Mouse (Mus musculus) limb, embryonic 13.5 days (tissue): ENCODE results near the gene Usp2. TPM values are rescaled to one million over a fixed set of nuclear protein-coding genes. Genes with fewer than 3 reads are reported as not detected.

Source experiments
- ATAC-seq: fragments of 200-750 bp; cut with Nextera tagmentation; 2 replicates; pipeline ENCODE4 v1.8.0; 2017; ENCODE audit warnings: low read depth, moderate number of reproducible peaks, moderate TSS enrichment; ENCODE audit not compliant: low FRiP score
- H3K27ac ChIP-seq: fragments of 300-500 bp; sonication (generic); 2 replicates; pipeline ENCODE4 v1.5.1; 2015; ENCODE audit warnings: inconsistent platforms, mild to moderate bottlenecking, moderate library complexity
- H3K27me3 ChIP-seq: fragments of 300-500 bp; sonication (generic); 2 replicates; pipeline ENCODE4 v1.6.1; 2015; ENCODE audit warnings: mild to moderate bottlenecking, inconsistent platforms
- H3K36me3 ChIP-seq: fragments of 300-500 bp; sonication (generic); 2 replicates; pipeline ENCODE4 v1.6.1; 2015; ENCODE audit warnings: inconsistent platforms, mild to moderate bottlenecking, moderate library complexity
- H3K4me1 ChIP-seq: fragments of 300-500 bp; sonication (generic); 2 replicates; pipeline ENCODE4 v1.6.1; 2015; ENCODE audit warnings: inconsistent platforms
- H3K4me2 ChIP-seq: fragments of 300-500 bp; sonication (generic); replicated peaks from 2 replicates; pipeline ENCODE4 v1.6.1; 2015; ENCODE audit warnings: inconsistent platforms, mild to moderate bottlenecking, moderate library complexity
- H3K4me3 ChIP-seq: fragments of 300-500 bp; sonication (generic); 2 replicates; pipeline ENCODE4 v1.5.1; 2015; ENCODE audit warnings: moderate library complexity, mild to moderate bottlenecking, inconsistent platforms
- H3K9ac ChIP-seq: fragments of 300-500 bp; sonication (generic); 2 replicates; pipeline ENCODE4 v1.6.1; 2015; ENCODE audit warnings: mild to moderate bottlenecking, inconsistent platforms
- H3K9me3 ChIP-seq: fragments of 300-500 bp; sonication (generic); 2 replicates; pipeline ENCODE4 v1.6.1; 2016; ENCODE audit warnings: inconsistent platforms
- WGBS: fragments of 180-500 bp; shearing (Covaris S2); methylation state at CpG from one replicate; pipeline ENCODE4 v1.1.7; 2015; 5-methylcytosine and 5-hydroxymethylcytosine counted together
- polyA plus RNA-seq: library from polyadenylated mRNA; unstranded; fragments of >200 nt; fragmentation: Nextera tagmentation; extraction: Ambion mirVana; gene quantifications from 2 replicates; pipeline ENCODE4 v1.2.1, GENCODE M21; 2015

Usp2 gene
- 14.6 and 14.7 TPM in 2 replicates for polyA plus RNA-seq

GRCm38 (mm10) chr9:44066785-44067225, at the start of gene Usp2:
TSS of gene Usp2 (plus strand) at chr9:44067021.
- under 1% methylated on average over 38 of the region's 38 CpGs for WGBS
- H3K4me3 ChIP-seq: peak within 1 kb of the TSS; percentile 57
- peaks cover 14% of the 10 kb centered on the region for H3K27me3 ChIP-seq
- peaks cover 27% of the 10 kb centered on the region for H3K4me1 ChIP-seq
- H3K9ac ChIP-seq: peak within 1 kb of the TSS; percentile 70
- H3K27ac ChIP-seq: no peak within 1 kb of the TSS
- peak; percentile 97 for ATAC-seq
- H3K9me3 ChIP-seq: no peaks in the 10 kb centered on the region
- H3K36me3 ChIP-seq: no peaks in the 10 kb centered on the region
- peak within 1 kb of the TSS; percentile 94 for H3K4me2 ChIP-seq

GRCm38 (mm10) chr9:44017846-44018245, 49.0 kb upstream of the Usp2 start:
- 78% methylated on average over 5 of the region's 5 CpGs for WGBS
- ATAC-seq: no peak

GRCm38 (mm10) chr9:44020001-44020400, 46.8 kb upstream of the Usp2 start:
- H3K9me3 ChIP-seq: no peaks in the 10 kb centered on the region

More at GRCm38 (mm10) chr9:44017846-44018245, 49.0 kb upstream of the Usp2 start:
- no peaks in the 10 kb centered on the region for H3K36me3 ChIP-seq
- no peaks in the 10 kb centered on the region for H3K27me3 ChIP-seq
- no peaks in the 10 kb centered on the region for H3K9me3 ChIP-seq
- H3K27ac ChIP-seq: no peak overlapping the region
- no peak overlapping the region for H3K9ac ChIP-seq
- no peak overlapping the region for H3K4me3 ChIP-seq
- H3K4me1 ChIP-seq: peaks cover 4% of the 10 kb centered on the region; the same call in 1 of the 2 replicates
- no peak overlapping the region for H3K4me2 ChIP-seq

GRCm38 (mm10) chr9:44022100-44022847, 44.5 kb upstream of the Usp2 start:
- 48% methylated on average over 8 of the region's 8 CpGs for WGBS
- Histone ChIP-seq H3K4me2 (no peak overlapping the region), H3K4me3 (no peak overlapping the region), H3K9me3 (no peaks in the 10 kb centered on the region), H3K27ac (no peak overlapping the region), H3K4me1 (peaks cover 4% of the 10 kb centered on the region; the same call in 1 of the 2 replicates), H3K36me3 (no peaks in the 10 kb centered on the region), H3K9ac (no peak overlapping the region), H3K27me3 (no peaks in the 10 kb centered on the region)
- ATAC-seq: no peak

More at GRCm38 (mm10) chr9:44020001-44020400, 46.8 kb upstream of the Usp2 start:
- Histone ChIP-seq H3K27ac (no peak overlapping the region), H3K36me3 (no peaks in the 10 kb centered on the region), H3K4me3 (no peak overlapping the region), H3K4me1 (peaks cover 4% of the 10 kb centered on the region; the same call in 1 of the 2 replicates), H3K9ac (no peak overlapping the region), H3K4me2 (no peak overlapping the region), H3K27me3 (no peaks in the 10 kb centered on the region)
- no peak for ATAC-seq
- WGBS: 76% methylated on average over 7 of the region's 7 CpGs

GRCm38 (mm10) chr9:44024096-44024495, 42.7 kb upstream of the Usp2 start:
- 74% methylated on average over 3 of the region's 3 CpGs for WGBS
- ATAC-seq: no peak
- Histone ChIP-seq H3K4me2 (no peak overlapping the region), H3K4me3 (no peak overlapping the region), H3K36me3 (no peaks in the 10 kb centered on the region), H3K27ac (no peak overlapping the region), H3K4me1 (peaks cover 4% of the 10 kb centered on the region; the same call in 1 of the 2 replicates), H3K9me3 (no peaks in the 10 kb centered on the region), H3K9ac (no peak overlapping the region), H3K27me3 (no peaks in the 10 kb centered on the region)

GRCm38 (mm10) chr9:44029580-44030236, 37.1 kb upstream of the Usp2 start:
- Histone ChIP-seq H3K36me3 (no peaks in the 10 kb centered on the region), H3K9me3 (no peaks in the 10 kb centered on the region), H3K4me1 (no peaks in the 10 kb centered on the region), H3K4me3 (no peak overlapping the region), H3K9ac (no peak overlapping the region), H3K27me3 (no peaks in the 10 kb centered on the region), H3K4me2 (no peak overlapping the region), H3K27ac (no peak overlapping the region)
- ATAC-seq: no peak
- 57% methylated on average over 5 of the region's 5 CpGs for WGBS

GRCm38 (mm10) chr9:44030646-44031045, 36.2 kb upstream of the Usp2 start:
- no peak for ATAC-seq
- 89% methylated on average over 4 of the region's 4 CpGs for WGBS
- no peak overlapping the region for H3K27ac ChIP-seq
- no peak overlapping the region for H3K4me2 ChIP-seq
- H3K9me3 ChIP-seq: no peaks in the 10 kb centered on the region
- no peaks in the 10 kb centered on the region for H3K4me1 ChIP-seq
- no peaks in the 10 kb centered on the region for H3K27me3 ChIP-seq
- no peaks in the 10 kb centered on the region for H3K36me3 ChIP-seq
- no peak overlapping the region for H3K4me3 ChIP-seq
- H3K9ac ChIP-seq: no peak overlapping the region

- Histone ChIP-seq H3K4me2 (no peak overlapping the region), H3K9me3 (no peaks in the 10 kb centered on the region), H3K27me3 (no peaks in the 10 kb centered on the region), H3K4me1 (no peaks in the 10 kb centered on the region), H3K36me3 (no peaks in the 10 kb centered on the region), H3K27ac (no peak overlapping the region), H3K9ac (no peak overlapping the region), H3K4me3 (no peak overlapping the region)
- no peak for ATAC-seq
- 82% methylated on average over 5 of the region's 5 CpGs for WGBS
Observed at GRCm38 (mm10) chr9:44031079-44031478, 35.7 kb upstream of the Usp2 start.

GRCm38 (mm10) chr9:44031946-44032345, 34.9 kb upstream of the Usp2 start:
- Histone ChIP-seq H3K4me2 (no peak overlapping the region), H3K27me3 (no peaks in the 10 kb centered on the region), H3K4me1 (no peaks in the 10 kb centered on the region), H3K27ac (no peak overlapping the region), H3K36me3 (no peaks in the 10 kb centered on the region), H3K4me3 (no peak overlapping the region), H3K9me3 (no peaks in the 10 kb centered on the region), H3K9ac (no peak overlapping the region)
- WGBS: 72% methylated on average over 4 of the region's 4 CpGs
- ATAC-seq: no peak

GRCm38 (mm10) chr9:44033317-44033716, 33.5 kb upstream of the Usp2 start:
- H3K4me2 ChIP-seq: no peak overlapping the region
- H3K27ac ChIP-seq: no peak overlapping the region
- no peak overlapping the region for H3K9ac ChIP-seq
- H3K9me3 ChIP-seq: peaks cover 5% of the 10 kb centered on the region
- WGBS: 87% methylated on average over 5 of the region's 5 CpGs
- no peak for ATAC-seq
- H3K36me3 ChIP-seq: no peaks in the 10 kb centered on the region
- no peak overlapping the region for H3K4me3 ChIP-seq
- no peaks in the 10 kb centered on the region for H3K27me3 ChIP-seq
- H3K4me1 ChIP-seq: no peaks in the 10 kb centered on the region

GRCm38 (mm10) chr9:44033957-44034727, 32.7 kb upstream of the Usp2 start:
- WGBS: 58% methylated on average over 13 of the region's 13 CpGs
- ATAC-seq: no peak
- H3K27ac ChIP-seq: no peak overlapping the region
- H3K36me3 ChIP-seq: no peaks in the 10 kb centered on the region
- H3K4me2 ChIP-seq: no peak overlapping the region
- no peaks in the 10 kb centered on the region for H3K27me3 ChIP-seq
- no peaks in the 10 kb centered on the region for H3K4me1 ChIP-seq
- no peak overlapping the region for H3K9ac ChIP-seq
- no peak overlapping the region for H3K4me3 ChIP-seq
- H3K9me3 ChIP-seq: peaks cover 5% of the 10 kb centered on the region

GRCm38 (mm10) chr9:44037106-44037505, 29.7 kb upstream of the Usp2 start:
- no peaks in the 10 kb centered on the region for H3K4me1 ChIP-seq
- no peak for ATAC-seq
- peaks cover 14% of the 10 kb centered on the region for H3K27me3 ChIP-seq
- H3K9ac ChIP-seq: no peak overlapping the region
- no peaks in the 10 kb centered on the region for H3K36me3 ChIP-seq
- H3K4me2 ChIP-seq: no peak overlapping the region
- WGBS: 92% methylated on average over 5 of the region's 5 CpGs
- H3K4me3 ChIP-seq: no peak overlapping the region
- H3K9me3 ChIP-seq: peaks cover 5% of the 10 kb centered on the region
- no peak overlapping the region for H3K27ac ChIP-seq
